Mouse (Mus musculus) spleen, adult 2 months (tissue): Measurements from ENCODE around the gene Brd3. TPM values are rescaled to one million over a fixed set of nuclear protein-coding genes. Genes with fewer than 3 reads are reported as not detected.

Experiments
- DNase-seq, 2 experiments: peaks; one replicate each; pipeline versions ENCODE4 v3.0.0 to v3.0.0-alpha.2; 2012 to 2021; ENCODE audit warnings: low spot score in 2 of 2, low read depth in 1 of 2
- H3K27ac ChIP-seq: fragments of 200-500 bp; 2 replicates; pipeline ENCODE4 v1.5.1; 2012; ENCODE audit warnings: low read length, inconsistent platforms; ENCODE audit not compliant: insufficient read depth
- H3K27me3 ChIP-seq: fragments of 200-500 bp; 2 replicates; pipeline ENCODE4 v1.6.1; 2012; ENCODE audit warnings: mild to moderate bottlenecking, moderate library complexity, low read length, inconsistent platforms; ENCODE audit not compliant: control insufficient read depth, insufficient read depth
- H3K36me3 ChIP-seq: fragments of 200-500 bp; 2 replicates; pipeline ENCODE4 v1.6.1; 2012; ENCODE audit warnings: mild to moderate bottlenecking, low read length, inconsistent platforms; ENCODE audit not compliant: control insufficient read depth, insufficient read depth
- H3K4me1 ChIP-seq: fragments of 200-500 bp; 2 replicates; pipeline ENCODE4 v1.6.1; 2011; ENCODE audit warnings: inconsistent platforms; ENCODE audit not compliant: control insufficient read depth, insufficient read depth, insufficient read length
- H3K4me3 ChIP-seq: fragments of 200-500 bp; 2 replicates; pipeline ENCODE4 v1.5.1; 2011; ENCODE audit warnings: mild to moderate bottlenecking, inconsistent platforms; ENCODE audit not compliant: insufficient read depth, insufficient read length; ENCODE audit errors: extremely low read depth
- CTCF ChIP-seq: fragments of 200-500 bp; IDR thresholded peaks from 2 replicates; pipeline ENCODE4 v1.5.1; 2011; ENCODE audit warnings: mild to moderate bottlenecking, inconsistent platforms; ENCODE audit not compliant: insufficient read depth, insufficient read length, insufficient replicate concordance; ENCODE audit errors: extremely low read depth
- POLR2A ChIP-seq: fragments of 200-500 bp; IDR thresholded peaks from 2 replicates; pipeline ENCODE4 v1.6.1; 2011; ENCODE audit warnings: low read depth, low read length, inconsistent platforms
- WGBS: fragments of 180-500 bp; shearing (Covaris S2); methylation state at CpG from one replicate; pipeline ENCODE4 v1.1.7; 2018; 5-methylcytosine and 5-hydroxymethylcytosine counted together
- polyA plus RNA-seq: library from polyadenylated mRNA; depleted of rRNA; stranded (reverse); fragments of >200 nt; gene quantifications from 2 replicates; pipeline ENCODE4 v1.2.3, GENCODE M21; 2012

Gene Brd3
- polyA plus RNA-seq, 1 experiment, result 18.2 TPM

DNA sequence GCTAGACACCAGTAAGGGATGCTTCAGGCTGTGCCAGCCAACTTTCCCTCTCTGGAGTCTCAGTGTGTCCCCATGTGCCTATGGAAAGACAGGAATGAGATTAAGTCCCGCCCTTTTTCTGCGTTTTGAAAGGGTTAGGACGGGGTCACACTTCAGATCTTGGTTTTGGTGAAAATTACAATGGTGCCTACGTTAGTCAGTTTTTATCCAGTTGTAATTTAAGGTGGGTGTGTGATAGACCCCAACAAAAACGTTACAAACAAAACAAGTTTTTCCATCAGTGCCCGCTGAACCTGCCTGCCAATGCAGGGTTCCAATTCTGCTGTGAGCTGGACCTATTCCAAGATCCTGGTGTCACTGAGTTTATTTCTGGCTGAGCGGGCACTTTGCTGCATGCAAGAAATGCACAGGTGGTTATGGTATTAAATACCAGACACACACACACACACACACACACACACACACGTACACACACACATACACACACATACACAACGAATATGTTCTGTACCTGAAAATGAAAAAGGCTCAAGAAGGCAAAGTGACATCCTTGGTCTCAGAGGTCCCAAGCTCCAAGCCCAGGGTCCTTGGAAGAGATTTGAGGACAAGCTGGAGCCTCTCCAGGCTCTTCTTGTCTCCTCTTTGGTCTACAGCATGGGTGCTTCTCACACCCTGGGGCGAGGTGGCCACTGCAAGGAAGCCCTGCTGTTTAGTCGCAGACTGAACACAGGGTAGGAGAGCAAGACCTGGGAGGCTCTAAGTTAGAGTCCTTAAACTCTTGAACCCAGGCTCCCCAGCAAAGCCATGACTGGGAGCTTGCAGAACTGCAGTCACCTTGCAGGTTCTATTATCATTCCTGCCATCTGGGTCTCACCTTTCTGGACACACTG, 30.9 kb downstream of the Brd3 start:
- peaks cover 26% of the 10 kb centered on the region; the same call in 1 of the 2 replicates for H3K4me1 ChIP-seq

GRCm38 (mm10) chr2:27475495-27476302, 31.8 kb downstream of the Brd3 start:
- Histone ChIP-seq H3K4me1 (peaks cover 34% of the 10 kb centered on the region; the same call in 1 of the 2 replicates), H3K36me3 (no peaks in the 10 kb centered on the region), H3K4me3 (peak overlapping the region; percentile 93), H3K27me3 (no peaks in the 10 kb centered on the region), H3K27ac (peak overlapping the region; percentile 90)
- under 1% methylated on average over 92 of the region's 96 CpGs for WGBS
- TF ChIP-seq POLR2A, result peak; percentile 74
- TF ChIP-seq CTCF, result no peak
- DNase-seq, result peak; percentile 77 to 89

More for the DNA sequence above, 30.9 kb downstream of the Brd3 start:
- H3K36me3 ChIP-seq, result no peaks in the 10 kb centered on the region
- WGBS, result 31% methylated on average over 11 of the region's 11 CpGs
- peak overlapping the region; percentile 89 for H3K4me3 ChIP-seq
- 0 out of 2 replicates have a peak overlapping the region, but pooled peaks have one; percentile 12 for H3K27ac ChIP-seq
- no peak for DNase-seq
- TF ChIP-seq POLR2A, result no peak
- no peak for TF ChIP-seq CTCF
- H3K27me3 ChIP-seq, result no peaks in the 10 kb centered on the region

GRCm38 (mm10) chr2:27474621-27475484, 32.6 kb downstream of the Brd3 start:
- no peaks in the 10 kb centered on the region for H3K36me3 ChIP-seq
- TF ChIP-seq POLR2A (no peak), CTCF (no peak)
- peak overlapping the region; percentile 74 for H3K27ac ChIP-seq
- WGBS, result under 1% methylated on average over 74 of the region's 84 CpGs
- H3K27me3 ChIP-seq, result no peaks in the 10 kb centered on the region
- H3K4me3 ChIP-seq, result peak overlapping the region; percentile 93
- no peak for DNase-seq
- H3K4me1 ChIP-seq, result peaks cover 43% of the 10 kb centered on the region; the same call in 1 of the 2 replicates

DNA sequence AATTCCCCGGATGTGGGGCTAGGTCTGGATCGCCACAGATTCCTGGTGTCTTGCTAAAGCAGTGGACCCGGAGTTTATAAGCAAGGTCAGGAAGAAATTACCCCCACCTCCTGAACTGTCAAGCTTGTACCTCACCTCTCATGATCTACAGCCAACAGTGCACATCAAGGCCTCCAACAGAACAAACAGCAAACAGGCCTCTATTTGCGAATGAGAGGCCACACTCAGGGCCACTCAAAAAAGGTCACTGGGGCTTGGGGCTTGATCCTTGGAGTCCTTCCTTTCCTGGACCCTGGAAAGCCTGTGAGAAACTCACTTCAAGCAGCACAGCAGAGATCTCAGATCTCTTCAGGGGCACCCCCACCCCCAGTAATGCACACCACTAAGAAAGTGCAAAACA, 33.6 kb downstream of the Brd3 start:
- no peak for DNase-seq
- H3K27me3 ChIP-seq, result no peaks in the 10 kb centered on the region

DNA sequence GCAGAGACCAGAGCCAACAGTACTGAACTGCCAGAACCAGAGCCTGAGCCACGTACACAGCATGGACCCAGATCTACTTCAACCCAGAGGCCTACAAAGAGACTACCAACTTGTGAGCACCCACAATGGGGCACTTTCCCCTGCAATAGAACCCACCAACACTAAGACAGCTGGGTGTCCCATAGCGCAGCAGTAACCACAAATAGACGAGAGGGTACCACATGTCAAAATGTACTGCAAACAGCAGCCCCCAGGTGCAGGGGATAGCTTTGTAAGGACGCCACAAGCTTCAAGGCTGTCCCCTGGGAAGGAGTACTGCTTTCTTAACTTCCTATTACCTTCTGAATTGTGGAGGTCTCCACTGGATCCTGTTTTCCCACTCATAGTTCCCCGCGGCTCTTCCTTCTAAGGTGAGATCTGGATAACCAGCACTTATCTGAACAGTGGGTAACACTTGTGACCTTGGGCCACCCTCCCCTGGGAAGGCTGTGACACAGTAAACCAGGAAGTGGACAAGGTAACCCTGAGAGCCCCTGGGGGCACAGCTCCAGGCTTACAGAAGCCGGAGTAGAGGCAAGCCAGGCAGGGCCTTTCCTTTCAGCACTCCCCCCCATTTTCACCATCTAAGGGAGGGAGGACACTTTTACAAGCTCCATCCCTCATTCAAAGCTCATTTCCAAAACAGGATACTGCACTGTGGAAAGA, 34.2 kb downstream of the Brd3 start:
- Histone ChIP-seq H3K27me3 (no peaks in the 10 kb centered on the region), H3K27ac (no peak overlapping the region; the same call in 1 of the 2 replicates), H3K36me3 (no peaks in the 10 kb centered on the region), H3K4me3 (no peak overlapping the region), H3K4me1 (peaks cover 53% of the 10 kb centered on the region; the same call in 1 of the 2 replicates)
- TF ChIP-seq CTCF, result no peak
- TF ChIP-seq POLR2A, result no peak
- WGBS, result 30% methylated on average over 7 of the region's 7 CpGs
- DNase-seq, result no peak

More for the DNA sequence above, 33.6 kb downstream of the Brd3 start:
- Histone ChIP-seq H3K4me1 (peaks cover 51% of the 10 kb centered on the region; the same call in 1 of the 2 replicates), H3K36me3 (no peaks in the 10 kb centered on the region), H3K27ac (no peak overlapping the region), H3K4me3 (peak overlapping the region; percentile 93)
- WGBS, result 43% methylated on average over 4 of the region's 4 CpGs
- TF ChIP-seq POLR2A (no peak), CTCF (no peak)

- peak overlapping the region; percentile 6; the same call in 1 of the 2 replicates for H3K27ac ChIP-seq
- peaks cover 58% of the 10 kb centered on the region; the same call in 1 of the 2 replicates for H3K4me1 ChIP-seq
- no peak for DNase-seq
- no peak for TF ChIP-seq CTCF
- no peak for TF ChIP-seq POLR2A
- no peak overlapping the region for H3K4me3 ChIP-seq
- H3K27me3 ChIP-seq, result no peaks in the 10 kb centered on the region
- H3K36me3 ChIP-seq, result no peaks in the 10 kb centered on the region
Measured at GRCm38 (mm10) chr2:27471170-27471584, 36.3 kb downstream of the Brd3 start.
